Mouse (Mus musculus): Measurements from ENCODE around the gene Krtcap3.

DNA sequence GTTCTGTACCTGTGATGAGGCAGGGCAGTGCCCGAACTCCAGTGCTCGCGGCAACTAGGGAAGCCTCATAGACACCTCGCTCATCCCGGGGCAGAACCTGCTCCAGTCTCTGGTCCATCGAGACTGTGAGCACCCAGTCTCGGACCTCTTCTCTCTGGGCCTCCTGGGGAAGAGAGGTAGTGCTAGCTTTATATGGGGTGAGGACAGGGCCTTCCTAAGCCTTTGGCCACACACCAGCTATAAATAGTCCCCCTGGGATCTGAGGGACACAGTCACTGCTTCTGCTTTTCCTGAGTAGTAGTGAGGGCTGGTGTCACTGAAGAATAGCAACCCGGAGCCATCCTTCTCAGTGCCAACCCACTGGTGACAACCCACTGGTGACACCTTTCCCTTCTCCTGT, 2.3 kb downstream of the Krtcap3 start:
- TF ChIP-seq GATA1 (IDR thresholded peaks at IDR 0.05; ENCODE audit: borderline replicate concordance, low read length) (no peak), FLI1 (IDR thresholded peaks at IDR 0.05; ENCODE audit: low read length) (no peak)

All from megakaryocyte, embryonic 14.5 days (primary cell).